Mouse (Mus musculus): ENCODE measurements around the gene Cabs1. TPM values are rescaled to one million over a fixed set of nuclear protein-coding genes. Genes with fewer than 3 reads are reported as not detected.

Gene Cabs1
- total RNA-seq (2021) = not detected
- long read RNA-seq, experiment 1 = 0 reads
- long read RNA-seq, experiment 2 = 0 reads

DNA sequence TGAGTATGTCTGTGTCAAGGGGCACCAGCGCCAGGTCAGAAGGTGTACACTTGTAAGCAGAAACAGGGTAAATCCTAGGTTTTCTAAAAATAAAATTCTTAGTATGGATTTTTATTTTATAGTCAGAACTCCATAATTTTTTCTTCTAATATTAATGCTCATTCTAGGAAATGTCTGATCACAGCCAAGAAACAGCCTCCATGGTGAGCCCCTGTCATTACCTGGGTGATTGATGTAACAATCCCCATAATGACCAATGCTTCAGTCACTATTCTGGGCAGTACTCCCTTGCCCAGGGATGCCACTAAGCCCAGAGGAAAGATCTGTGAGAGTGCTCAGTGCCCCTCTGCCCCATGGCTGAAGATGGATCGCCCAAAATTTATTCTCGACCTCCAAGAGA lies at the start of gene Cabs1:
Cabs1 (plus strand) TSS at position 301 of the 400 bp plus-strand sequence.
- DNase-seq = no peak

DNA sequence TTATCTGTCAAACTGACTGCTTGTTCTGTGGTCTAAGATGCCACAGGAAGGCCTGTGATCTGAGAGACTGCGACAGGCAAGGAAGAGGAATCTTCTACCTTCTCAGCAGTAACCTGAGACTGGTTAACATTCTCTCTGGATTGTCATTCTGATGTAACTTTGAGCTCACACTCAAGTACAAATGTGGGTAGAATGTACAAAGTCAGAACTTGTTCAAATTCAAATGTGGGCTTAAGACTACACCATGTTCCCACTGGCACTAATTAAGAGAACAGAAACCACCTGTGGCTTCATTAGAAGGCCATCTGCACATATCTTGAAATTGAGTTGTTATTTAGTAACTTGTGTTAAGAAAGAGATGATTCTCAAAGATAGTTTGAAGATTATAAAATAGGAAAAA lies 47.6 kb upstream of the Cabs1 start:
- DNase-seq = no peak

DNA sequence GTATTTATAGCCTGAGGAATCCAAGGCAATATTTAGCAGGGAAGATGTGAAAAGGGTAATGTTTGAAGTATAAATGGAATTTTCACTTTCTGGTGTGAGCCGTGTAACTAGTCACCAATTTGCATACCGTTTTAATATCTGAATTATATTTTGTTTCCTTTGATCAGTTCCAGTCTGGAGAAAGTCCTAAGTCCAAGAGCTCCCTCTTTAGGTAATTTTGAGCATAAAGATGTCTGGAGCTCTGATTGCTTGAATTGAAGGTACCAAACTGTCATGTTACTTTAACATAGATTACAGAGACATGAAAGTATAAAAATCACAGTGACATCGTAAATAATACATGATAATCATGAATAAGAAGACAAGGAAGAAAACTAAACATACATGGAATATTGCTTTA lies 38.5 kb upstream of the Cabs1 start:
- no peak for DNase-seq

DNA sequence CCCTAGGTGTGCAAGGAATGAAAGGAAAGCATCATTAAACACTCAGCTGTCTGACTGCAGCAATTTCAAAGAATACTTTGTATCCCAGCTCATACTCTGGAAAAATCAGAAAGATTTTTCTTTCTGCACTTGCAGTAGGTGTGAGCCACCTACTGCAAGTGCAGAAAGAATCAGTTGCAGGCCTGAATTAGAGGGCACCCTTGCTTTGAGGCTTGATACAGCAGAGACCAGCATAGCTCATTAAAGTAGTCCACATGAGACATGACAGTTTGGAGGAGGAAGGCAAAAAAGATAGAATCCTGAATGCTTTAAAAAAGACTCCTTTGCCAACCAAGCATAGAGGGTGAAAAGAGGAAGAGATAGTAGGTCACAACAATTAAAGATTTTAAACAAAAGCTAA lies 36.7 kb upstream of the Cabs1 start:
- no peak for DNase-seq

- no peak for DNase-seq
Observed at GRCm38 (mm10) chr5:87951836-87952235, 27.4 kb upstream of the Cabs1 start.

- no peak for DNase-seq
Observed at GRCm38 (mm10) chr5:87969201-87969600, 10.0 kb upstream of the Cabs1 start, which contains the start of the genes 2310003L06Rik and Gm28434. TSS of gene 2310003L06Rik (plus strand) at chr5:87969459. TSS of gene Gm28434 (plus strand) at chr5:87969517.

DNA sequence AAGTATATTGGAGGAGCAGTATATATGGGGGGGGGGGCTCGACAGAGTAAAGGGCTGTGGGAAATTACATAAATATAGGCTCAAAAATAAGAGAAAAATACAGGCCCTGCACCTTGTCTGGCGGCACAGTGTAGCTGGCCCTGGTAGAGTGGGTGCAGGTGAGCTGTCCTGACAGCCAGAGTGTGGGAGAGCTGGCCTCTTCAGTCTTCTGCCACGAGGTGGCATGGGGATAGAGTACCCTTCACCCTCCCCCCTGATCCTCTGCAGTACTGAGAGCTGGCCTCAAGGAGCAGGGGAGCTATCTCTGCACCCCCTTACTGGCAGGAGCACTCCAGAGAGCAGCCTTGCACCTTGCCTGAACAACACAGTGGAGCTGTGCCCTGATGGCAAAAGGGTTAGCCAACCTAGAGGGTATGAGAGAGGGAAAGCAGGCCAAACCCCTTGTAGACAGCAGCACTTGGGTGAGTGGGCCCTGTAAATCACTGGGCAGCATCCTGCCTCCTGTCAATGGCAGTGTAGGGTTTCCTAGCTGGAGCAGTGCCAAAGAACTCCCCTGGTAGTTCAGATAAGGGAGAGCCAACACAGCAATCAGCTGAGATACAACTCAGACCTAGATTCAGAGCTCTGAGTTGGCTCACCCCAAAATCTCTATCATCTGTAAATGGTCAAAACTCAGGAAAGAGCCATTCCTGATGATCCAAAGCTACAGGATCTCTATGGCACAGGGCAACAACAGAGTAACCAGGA lies 3.4 kb downstream of the Cabs1 start:
- no peak for DNase-seq

GRCm38 (mm10) chr5:88002249-88002648 lies 23.0 kb downstream of the Cabs1 start, which contains the start of gene Smr3a:
TSS of gene Smr3a (plus strand) at chr5:88002549.
- no peak for DNase-seq

GRCm38 (mm10) chr5:88005241-88005640 lies 26.0 kb downstream of the Cabs1 start:
- DNase-seq = no peak

Other genes starting within 250 kb of the Cabs1 start
- not detected for gene Csn1s2a, start 204.9 kb upstream of the Cabs1 start, total RNA-seq (2021)
- gene Csn1s2b, start 171.4 kb upstream of the Cabs1 start, total RNA-seq (2021) = not detected
- not detected for gene Prr27, start 153.8 kb upstream of the Cabs1 start, total RNA-seq (2021)
- not detected for gene Odam, start 94.4 kb upstream of the Cabs1 start, total RNA-seq (2021)
- not detected for gene Csn3, start 53.9 kb upstream of the Cabs1 start, total RNA-seq (2021)
- gene 2310003L06Rik, start 10.0 kb upstream of the Cabs1 start, total RNA-seq (2021) = not detected
- not detected for gene Gm28434, start 9.9 kb upstream of the Cabs1 start, total RNA-seq (2021)
- gene Smr3a, start 23.1 kb downstream of the Cabs1 start, total RNA-seq (2021) = not detected
- not detected for gene Smr2, start 107.1 kb downstream of the Cabs1 start, total RNA-seq (2021)
- not detected for gene Gm11116, start 132.1 kb downstream of the Cabs1 start, total RNA-seq (2021)
- gene Gm11115, start 174.7 kb downstream of the Cabs1 start, total RNA-seq (2021) = not detected

All from heart, adult 18-20 months (tissue).